Mouse (Mus musculus) kidney, adult 2 months (tissue): ENCODE data around the gene Nmd3.

Experiments used
- CTCF ChIP-seq: fragments of 200-500 bp; conservative IDR thresholded peaks from 2 replicates; pipeline ENCODE4 v1.5.1; 2011; ENCODE audit warnings: low read depth, mild to moderate bottlenecking, control low read depth, low read length, moderate library complexity, mixed read lengths; ENCODE audit not compliant: insufficient read depth, insufficient read length
- POLR2A ChIP-seq: fragments of 200-500 bp; IDR thresholded peaks from one replicate; pipeline ENCODE4 v1.6.1; 2011; ENCODE audit warnings: low read depth, low read length, control low read depth

GRCm38 (mm10) chr3:69792823-69793417 lies 71.1 kb downstream of the Nmd3 start:
- TF ChIP-seq CTCF (no peak), POLR2A (no peak)
